Mouse (Mus musculus) gastrocnemius, adult 18-20 months (tissue): Measurements from ENCODE around the gene Gm49394. TPM values are rescaled to one million over a fixed set of nuclear protein-coding genes. Genes with fewer than 3 reads are reported as not detected.

Experiments used
- DNase-seq: peaks from one replicate; pipeline ENCODE4 v3.0.0; 2021; ENCODE audit warnings: low spot score
- microRNA-seq: library from miRNA; unstranded; fragments of <30 nt; microRNA quantifications from one replicate; pipeline ENCODE4 v1.2.0, GENCODE M21; 2021
- total RNA-seq, 2 experiments: library from RNA; stranded (reverse); gene quantifications; 2 replicates each; pipeline ENCODE4 v1.2.3; 2021

Gm49394 gene
- total RNA-seq, 2 experiments from 2014 or later: not detected

- no peak for DNase-seq
Observed at GRCm38 (mm10) chr7:142659181-142659681, 10.5 kb downstream of the Gm49394 start.

GRCm38 (mm10) chr7:142658681-142659180, 11.0 kb downstream of the Gm49394 start:
- no peak for DNase-seq

- no peak for DNase-seq
Observed at GRCm38 (mm10) chr7:142657821-142658614, 11.7 kb downstream of the Gm49394 start.

GRCm38 (mm10) chr7:142657341-142657791, 12.4 kb downstream of the Gm49394 start:
- no peak for DNase-seq

- DNase-seq: no peak
Observed at GRCm38 (mm10) chr7:142656055-142656454, 13.7 kb downstream of the Gm49394 start.

GRCm38 (mm10) chr7:142655633-142656032, 14.1 kb downstream of the Gm49394 start:
- no peak for DNase-seq

GRCm38 (mm10) chr7:142653726-142654125, 16.0 kb downstream of the Gm49394 start:
- DNase-seq: no peak

GRCm38 (mm10) chr7:142646676-142647075, 23.1 kb downstream of the Gm49394 start:
- no peak for DNase-seq

- DNase-seq: no peak
Observed at GRCm38 (mm10) chr7:142645045-142645444, 24.7 kb downstream of the Gm49394 start.

GRCm38 (mm10) chr7:142636178-142636577, 33.6 kb downstream of the Gm49394 start:
- DNase-seq: no peak

- no peak for DNase-seq
Observed at GRCm38 (mm10) chr7:142630691-142631090, 39.1 kb downstream of the Gm49394 start.

- peak; percentile 78 for DNase-seq
Observed at GRCm38 (mm10) chr7:142629806-142630205, 39.9 kb downstream of the Gm49394 start.

GRCm38 (mm10) chr7:142622180-142622579, 47.6 kb downstream of the Gm49394 start:
- no peak for DNase-seq

- DNase-seq: no peak
Observed at GRCm38 (mm10) chr7:142613077-142613476, 56.7 kb downstream of the Gm49394 start.

GRCm38 (mm10) chr7:142610627-142611406, 58.9 kb downstream of the Gm49394 start:
- peak; percentile 61 for DNase-seq

- peak; percentile 86 for DNase-seq
Observed at GRCm38 (mm10) chr7:142600921-142601320, 68.8 kb downstream of the Gm49394 start.

Small RNAs within 50 kb of the gene (microRNA-seq; reads per million reads assigned to microRNA genes)
- gene Mir483: 170 reads per million, percentile 65 among the genes with 10 or more reads in this experiment

Other genes with a start within 250 kb of the Gm49394 start
- gene Syt8, start 235.1 kb downstream of the Gm49394 start, total RNA-seq: not detected
- gene Tnni2, start 228.1 kb downstream of the Gm49394 start, total RNA-seq: over 10,000 TPM; 19,257 to 20,060 TPM
- gene Lsp1, start 209.1 kb downstream of the Gm49394 start, total RNA-seq: 10 to 100 TPM; 30.3 to 38.4 TPM
- gene Tnnt3, start 171.1 kb downstream of the Gm49394 start, total RNA-seq: over 10,000 TPM; 35,269 to 35,976 TPM
- 1 to 10 TPM; 1.7 to 1.9 TPM for gene Mrpl23, start 137.3 kb downstream of the Gm49394 start, total RNA-seq
- 10 to 100 TPM; 20.0 to 29.0 TPM for gene Igf2, start 3.1 kb downstream of the Gm49394 start, total RNA-seq
- gene Ins2, start 73.4 kb upstream of the Gm49394 start, total RNA-seq: not detected